Mouse (Mus musculus): Measurements from ENCODE around the gene Serpinb1a. TPM values are rescaled to one million over a fixed set of nuclear protein-coding genes. Genes with fewer than 3 reads are reported as not detected.
A peak's percentile ranks its signal among the peaks of the same experiment; 100 is the strongest.

Serpinb1a gene
- polyA plus RNA-seq, 1 experiment from 2014 or later: 160 TPM

DNA sequence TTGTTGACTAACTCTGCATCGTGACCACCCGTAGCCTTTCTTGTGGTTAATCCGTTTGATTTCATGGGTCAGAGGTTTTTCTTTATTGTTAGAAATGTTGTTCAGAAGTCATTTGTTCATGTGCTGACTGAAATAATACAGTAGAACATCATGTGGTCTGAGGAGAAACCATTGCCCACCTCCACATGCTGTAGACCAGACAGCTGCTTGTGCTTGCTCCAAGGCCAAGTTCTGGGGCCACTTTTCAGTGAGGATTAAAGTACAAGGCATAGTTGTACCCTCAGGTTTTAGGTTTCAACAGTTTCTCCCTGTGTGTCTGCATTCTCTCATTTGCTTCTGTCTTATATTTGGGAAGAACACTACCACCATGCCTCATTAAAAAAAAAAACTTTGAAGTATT is 43.4 kb downstream of the Serpinb1a start:
- 90% methylated on average over 3 of the region's 3 CpGs for WGBS
- Histone ChIP-seq H3K27me3 (replicated peaks) (no peaks in the 10 kb centered on the region), H3K4me1 (replicated peaks) (peaks cover 9% of the 10 kb centered on the region; the same call in 1 of the 2 replicates), H3K27ac (no peak overlapping the region), H3K4me3 (replicated peaks) (no peak overlapping the region), H3K4me2 (replicated peaks) (no peak overlapping the region), H3K9ac (no peak overlapping the region), H3K9me3 (no peaks in the 10 kb centered on the region), H3K36me3 (0 out of 2 replicates have a peak, but pooled peaks cover under 1% of the 10 kb centered on the region)
- no peak for ATAC-seq

DNA sequence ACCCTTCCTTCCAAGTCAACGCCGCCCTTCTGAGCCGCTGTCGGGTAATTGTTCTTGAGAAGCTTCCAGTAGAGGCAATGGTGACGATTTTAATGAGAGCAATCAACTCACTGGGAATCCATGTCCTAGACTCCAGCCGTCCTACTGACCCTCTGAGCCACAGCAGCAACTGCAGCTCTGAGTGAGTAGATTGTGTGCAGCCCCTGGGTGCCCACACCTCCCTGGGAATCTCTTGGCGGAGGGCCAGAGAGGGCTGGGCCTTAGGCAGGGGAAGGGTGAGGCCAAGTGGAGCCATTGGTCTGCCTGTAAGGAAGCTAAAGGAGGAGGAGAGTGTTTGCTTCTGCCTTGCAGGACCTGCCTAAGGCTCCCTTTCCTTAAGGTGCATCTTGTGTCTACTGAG is 44.2 kb downstream of the Serpinb1a start:
- Histone ChIP-seq H3K9me3 (no peaks in the 10 kb centered on the region), H3K4me1 (replicated peaks) (peaks cover 9% of the 10 kb centered on the region; the same call in 1 of the 2 replicates), H3K9ac (no peak overlapping the region), H3K4me2 (replicated peaks) (no peak overlapping the region), H3K4me3 (replicated peaks) (no peak overlapping the region), H3K27me3 (replicated peaks) (no peaks in the 10 kb centered on the region), H3K36me3 (no peaks in the 10 kb centered on the region), H3K27ac (no peak overlapping the region)
- no peak for ATAC-seq
- 85% methylated on average over 7 of the region's 7 CpGs for WGBS

DNA sequence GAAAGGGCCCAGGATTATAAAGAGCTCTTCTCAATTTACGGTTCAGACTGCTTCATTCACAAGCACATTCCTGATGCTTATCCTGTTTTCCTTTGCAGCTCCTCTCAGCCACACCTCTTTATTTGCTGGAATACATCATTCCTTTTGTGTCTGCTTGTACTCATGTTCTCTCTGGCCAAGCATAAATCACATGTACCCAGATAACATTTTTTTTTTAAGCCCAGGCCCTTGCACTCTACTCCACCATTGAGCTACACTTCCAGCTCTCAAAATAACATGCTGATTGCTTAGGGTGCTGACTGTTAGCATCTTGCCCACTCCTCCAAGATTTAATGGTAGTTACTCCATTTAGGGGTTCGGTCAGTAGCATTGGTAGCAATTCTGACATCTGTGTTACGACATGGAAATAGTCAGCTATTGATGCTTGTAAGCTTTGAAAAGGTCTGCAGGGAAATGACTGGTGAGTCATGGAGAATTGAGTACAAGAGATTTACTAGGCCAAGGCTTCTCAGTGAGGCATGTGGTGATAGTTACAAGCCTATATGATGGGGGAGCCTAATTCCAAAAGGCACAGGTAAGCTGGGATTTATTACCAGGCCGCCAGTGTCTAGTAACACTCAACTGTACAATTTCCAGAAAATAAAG is 47.2 kb downstream of the Serpinb1a start:
- no peaks in the 10 kb centered on the region for H3K27me3 ChIP-seq (replicated peaks)
- H3K4me3 ChIP-seq (replicated peaks): peak overlapping the region; percentile 89
- ATAC-seq: no peak
- 0 out of 2 replicates have a peak overlapping the region, but pooled peaks have one; percentile 79 for H3K9ac ChIP-seq
- H3K4me1 ChIP-seq (replicated peaks): peaks cover 9% of the 10 kb centered on the region; the same call in 1 of the 2 replicates
- no peak overlapping the region for H3K27ac ChIP-seq
- H3K4me2 ChIP-seq (replicated peaks): peak overlapping the region; percentile 90
- 75% methylated on average over 4 of the region's 4 CpGs for WGBS
- H3K36me3 ChIP-seq: no peaks in the 10 kb centered on the region
- H3K9me3 ChIP-seq: no peaks in the 10 kb centered on the region

- Histone ChIP-seq H3K9ac (peak within 1 kb of the TSS; percentile 79), H3K9me3 (no peaks in the 10 kb centered on the region), H3K36me3 (no peaks in the 10 kb centered on the region), H3K27me3 (replicated peaks) (no peaks in the 10 kb centered on the region), H3K4me2 (replicated peaks) (peak within 1 kb of the TSS; percentile 90), H3K27ac (peak within 1 kb of the TSS; percentile 83), H3K4me3 (replicated peaks) (peak within 1 kb of the TSS; percentile 89), H3K4me1 (replicated peaks) (peaks cover 9% of the 10 kb centered on the region; the same call in 1 of the 2 replicates)
- under 1% methylated on average over 95 of the region's 95 CpGs for WGBS
- peak; percentile 44 for ATAC-seq
Observed at GRCm38 (mm10) chr13:32802259-32803081, 48.5 kb downstream of the Serpinb1a start, which contains the start of gene D930007J09Rik. Gene D930007J09Rik (minus strand): TSS chr13:32802849.

GRCm38 (mm10) chr13:32801693-32802221 is 49.2 kb downstream of the Serpinb1a start, which contains the start of gene Wrnip1:
Gene Wrnip1 (plus strand): TSS chr13:32802038.
- ATAC-seq: peak; percentile 97
- Histone ChIP-seq H3K9ac (peak within 1 kb of the TSS; percentile 79), H3K27ac (peak within 1 kb of the TSS; percentile 83), H3K9me3 (no peaks in the 10 kb centered on the region), H3K4me3 (replicated peaks) (peak within 1 kb of the TSS; percentile 89), H3K27me3 (replicated peaks) (no peaks in the 10 kb centered on the region), H3K4me1 (replicated peaks) (peaks cover 9% of the 10 kb centered on the region; the same call in 1 of the 2 replicates), H3K4me2 (replicated peaks) (peak within 1 kb of the TSS; percentile 90), H3K36me3 (no peaks in the 10 kb centered on the region)
- under 1% methylated on average over 51 of the region's 51 CpGs for WGBS

- Histone ChIP-seq H3K27ac (peak overlapping the region; percentile 69; the same call in 1 of the 2 replicates), H3K4me1 (replicated peaks) (peaks cover 9% of the 10 kb centered on the region; the same call in 1 of the 2 replicates), H3K27me3 (replicated peaks) (no peaks in the 10 kb centered on the region), H3K9me3 (no peaks in the 10 kb centered on the region), H3K4me3 (replicated peaks) (peak overlapping the region; percentile 89; the same call in 1 of the 2 replicates), H3K9ac (no peak overlapping the region), H3K4me2 (replicated peaks) (peak overlapping the region; percentile 57; the same call in 1 of the 2 replicates), H3K36me3 (no peaks in the 10 kb centered on the region)
- ATAC-seq: no peak
Observed at GRCm38 (mm10) chr13:32800859-32801258, 50.1 kb downstream of the Serpinb1a start.

GRCm38 (mm10) chr13:32799131-32799530 is 51.9 kb downstream of the Serpinb1a start:
- H3K9ac ChIP-seq: no peak overlapping the region
- H3K9me3 ChIP-seq: no peaks in the 10 kb centered on the region
- H3K27me3 ChIP-seq (replicated peaks): no peaks in the 10 kb centered on the region
- no peak overlapping the region for H3K27ac ChIP-seq
- ATAC-seq: no peak
- H3K4me1 ChIP-seq (replicated peaks): peaks cover 9% of the 10 kb centered on the region; the same call in 1 of the 2 replicates
- 63% methylated on average over 2 of the region's 2 CpGs for WGBS
- no peak overlapping the region for H3K4me3 ChIP-seq (replicated peaks)
- no peaks in the 10 kb centered on the region for H3K36me3 ChIP-seq
- H3K4me2 ChIP-seq (replicated peaks): no peak overlapping the region

GRCm38 (mm10) chr13:32797085-32797484 is 53.9 kb downstream of the Serpinb1a start:
- Histone ChIP-seq H3K4me1 (replicated peaks) (no peaks in the 10 kb centered on the region; the same call in 1 of the 2 replicates), H3K9me3 (no peaks in the 10 kb centered on the region), H3K4me3 (replicated peaks) (no peak overlapping the region), H3K36me3 (no peaks in the 10 kb centered on the region), H3K27me3 (replicated peaks) (no peaks in the 10 kb centered on the region), H3K9ac (no peak overlapping the region), H3K4me2 (replicated peaks) (no peak overlapping the region), H3K27ac (no peak overlapping the region)
- ATAC-seq: no peak
- WGBS: 91% methylated on average over 1 of the region's 1 CpGs

GRCm38 (mm10) chr13:32795166-32795565 is 55.8 kb downstream of the Serpinb1a start:
- Histone ChIP-seq H3K36me3 (no peaks in the 10 kb centered on the region), H3K9me3 (no peaks in the 10 kb centered on the region), H3K27ac (no peak overlapping the region), H3K4me3 (replicated peaks) (no peak overlapping the region), H3K4me2 (replicated peaks) (no peak overlapping the region), H3K9ac (no peak overlapping the region), H3K4me1 (replicated peaks) (no peaks in the 10 kb centered on the region), H3K27me3 (replicated peaks) (no peaks in the 10 kb centered on the region)
- ATAC-seq: no peak
- 84% methylated on average over 5 of the region's 5 CpGs for WGBS

- Histone ChIP-seq H3K9me3 (no peaks in the 10 kb centered on the region), H3K27me3 (replicated peaks) (no peaks in the 10 kb centered on the region), H3K4me2 (replicated peaks) (no peak overlapping the region), H3K4me3 (replicated peaks) (no peak overlapping the region), H3K36me3 (no peaks in the 10 kb centered on the region), H3K4me1 (replicated peaks) (no peaks in the 10 kb centered on the region), H3K27ac (no peak overlapping the region), H3K9ac (no peak overlapping the region)
- 61% methylated on average over 2 of the region's 2 CpGs for WGBS
- ATAC-seq: no peak
Observed at GRCm38 (mm10) chr13:32794619-32795018, 56.4 kb downstream of the Serpinb1a start.

Data from intestine, embryonic 15.5 days (tissue).